Mouse (Mus musculus) splenic B cell, adult 2 months (primary cell): Measurements from ENCODE around the gene Tfap2a.

Experiments used
- DNase-seq: peaks from one replicate; pipeline ENCODE4 v3.0.0-alpha.2; 2011; ENCODE audit warnings: low read depth, low spot score
- H3K27me3 ChIP-seq: 2 replicates; pipeline ENCODE4 v1.6.1; 2012; ENCODE audit warnings: mild to moderate bottlenecking, low read length, moderate library complexity, mixed read lengths; ENCODE audit not compliant: control insufficient read depth, poor library complexity, insufficient read depth, severe bottlenecking
- H3K36me3 ChIP-seq: 2 replicates; pipeline ENCODE4 v1.6.1; 2012; ENCODE audit warnings: mild to moderate bottlenecking, low read length, moderate library complexity, mixed read lengths; ENCODE audit not compliant: control insufficient read depth, poor library complexity, insufficient read depth, severe bottlenecking

The Tfap2a gene

DNA sequence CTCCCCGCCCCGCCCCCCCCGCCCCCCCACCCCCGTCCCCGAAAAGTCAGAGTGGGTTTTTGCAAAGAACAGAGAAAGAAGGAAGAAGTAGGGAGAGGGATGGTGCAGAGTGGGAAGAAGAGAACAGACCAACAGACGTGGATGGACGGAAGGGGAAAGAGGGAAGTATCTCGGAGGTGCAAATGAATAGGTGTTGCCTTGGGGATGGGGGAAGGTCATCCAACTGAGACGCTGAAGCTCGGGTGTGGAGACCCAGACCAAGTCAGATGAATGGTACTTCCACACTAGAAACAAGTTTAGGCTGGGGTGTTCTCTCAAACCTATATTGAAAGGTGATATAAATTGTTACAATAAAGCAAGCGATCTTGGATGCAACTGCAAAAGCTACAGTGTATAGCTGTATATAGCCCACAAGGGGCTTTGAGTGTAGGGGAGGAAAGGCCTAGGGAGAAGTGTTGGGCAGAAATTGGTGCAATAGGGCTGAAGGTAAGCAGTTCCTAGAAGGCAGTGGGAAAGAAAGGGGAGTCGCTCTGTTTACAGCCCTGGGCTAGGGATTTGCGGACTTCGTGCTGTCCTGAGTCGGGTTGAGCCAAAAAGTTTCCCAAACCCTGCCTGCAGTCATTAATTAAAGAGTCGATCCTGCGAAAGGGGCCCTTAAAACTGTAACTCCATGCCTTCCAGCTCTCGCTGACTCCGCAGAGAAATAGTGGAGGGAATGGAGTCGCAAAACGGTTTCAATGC is 28.7 kb downstream of the Tfap2a start:
- no peaks in the 10 kb centered on the region for H3K36me3 ChIP-seq
- no peak for DNase-seq
- H3K27me3 ChIP-seq, result no peaks in the 10 kb centered on the region; the same call in 1 of the 2 replicates

DNA sequence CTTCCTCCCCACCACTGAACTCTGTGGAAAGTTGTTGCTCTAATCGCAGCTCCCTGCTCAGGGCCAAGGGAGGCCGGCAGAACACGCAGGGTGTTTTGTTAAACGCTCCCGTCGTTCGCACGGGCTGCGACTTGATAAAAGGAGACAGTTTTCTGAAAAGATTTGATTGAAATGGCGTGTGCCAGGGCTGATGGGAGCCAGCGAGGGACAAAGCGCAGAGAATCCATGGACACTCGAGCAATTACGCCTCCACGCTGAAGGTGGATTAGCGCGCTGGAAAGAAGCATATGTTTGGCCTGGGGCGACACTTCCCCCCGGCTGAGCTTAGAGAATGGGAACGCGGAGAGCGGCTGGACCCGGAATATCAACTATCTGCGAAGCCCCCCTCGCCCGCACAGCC is 29.3 kb downstream of the Tfap2a start:
- DNase-seq, result no peak
- no peaks in the 10 kb centered on the region; the same call in 1 of the 2 replicates for H3K27me3 ChIP-seq

DNA sequence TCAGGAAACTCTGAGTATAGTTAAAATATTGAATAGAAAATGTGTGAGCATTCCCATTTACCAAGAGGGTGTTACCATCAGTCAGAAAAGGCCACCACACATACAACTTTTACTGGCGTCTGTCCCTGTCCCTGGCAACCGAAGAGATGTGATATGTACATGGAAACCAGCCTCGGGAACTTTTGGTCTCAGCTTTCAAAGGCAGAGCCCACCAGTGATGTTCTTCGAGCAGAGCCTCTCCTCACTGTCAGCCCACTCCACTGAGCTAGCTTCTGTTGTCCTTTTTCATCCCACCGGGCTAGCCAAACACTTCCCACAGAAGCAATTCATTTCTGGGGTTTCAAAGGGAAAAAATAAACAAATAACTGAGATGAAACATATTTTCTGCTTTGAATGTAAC is 29.9 kb downstream of the Tfap2a start:
- no peak for DNase-seq
- Histone ChIP-seq H3K27me3 (no peaks in the 10 kb centered on the region; the same call in 1 of the 2 replicates), H3K36me3 (no peaks in the 10 kb centered on the region)

More for the DNA sequence above, 29.3 kb downstream of the Tfap2a start:
- no peaks in the 10 kb centered on the region for H3K36me3 ChIP-seq

DNA sequence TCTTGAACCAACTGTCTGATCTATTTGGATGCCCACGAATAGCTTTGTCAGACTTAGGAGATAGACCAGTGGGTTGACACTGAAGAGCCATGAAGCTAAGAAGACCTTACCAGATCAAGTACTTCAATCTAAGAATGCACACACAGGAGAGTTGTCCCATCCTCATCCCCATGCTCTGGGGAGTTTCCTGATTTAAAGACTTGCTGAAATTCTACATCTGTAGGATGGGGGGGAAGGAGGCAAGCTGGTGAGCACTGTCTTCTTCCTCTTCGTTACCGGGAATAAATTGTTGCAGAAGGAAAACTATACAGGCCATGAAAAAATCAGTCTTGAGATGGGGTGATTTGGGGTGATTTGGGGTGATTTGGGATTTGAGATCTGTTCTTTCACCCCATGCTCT is 30.5 kb downstream of the Tfap2a start:
- DNase-seq, result no peak

DNA sequence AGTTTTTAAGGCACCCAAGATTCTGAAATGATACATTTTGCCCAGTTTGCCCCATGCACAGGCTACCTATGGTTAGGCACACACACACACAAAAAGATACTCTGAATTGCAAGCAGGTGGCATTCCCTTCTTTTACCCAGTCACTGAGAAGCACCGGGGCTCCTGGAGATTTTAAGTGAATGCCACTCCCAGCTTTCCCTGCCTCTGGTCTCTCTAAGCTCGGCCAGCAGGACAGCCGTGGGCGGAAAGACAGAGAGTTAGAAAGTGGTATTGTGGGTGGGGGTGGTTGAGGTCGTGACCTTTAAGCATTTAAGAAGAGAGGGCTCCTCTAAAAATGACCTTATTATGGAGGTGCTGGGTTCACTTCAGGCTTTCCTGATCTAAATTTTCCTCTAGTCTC is 31.6 kb downstream of the Tfap2a start:
- no peaks in the 10 kb centered on the region for H3K36me3 ChIP-seq
- no peaks in the 10 kb centered on the region; the same call in 1 of the 2 replicates for H3K27me3 ChIP-seq
- DNase-seq, result no peak

More for the DNA sequence above, 30.5 kb downstream of the Tfap2a start:
- Histone ChIP-seq H3K36me3 (no peaks in the 10 kb centered on the region), H3K27me3 (no peaks in the 10 kb centered on the region; the same call in 1 of the 2 replicates)

DNA sequence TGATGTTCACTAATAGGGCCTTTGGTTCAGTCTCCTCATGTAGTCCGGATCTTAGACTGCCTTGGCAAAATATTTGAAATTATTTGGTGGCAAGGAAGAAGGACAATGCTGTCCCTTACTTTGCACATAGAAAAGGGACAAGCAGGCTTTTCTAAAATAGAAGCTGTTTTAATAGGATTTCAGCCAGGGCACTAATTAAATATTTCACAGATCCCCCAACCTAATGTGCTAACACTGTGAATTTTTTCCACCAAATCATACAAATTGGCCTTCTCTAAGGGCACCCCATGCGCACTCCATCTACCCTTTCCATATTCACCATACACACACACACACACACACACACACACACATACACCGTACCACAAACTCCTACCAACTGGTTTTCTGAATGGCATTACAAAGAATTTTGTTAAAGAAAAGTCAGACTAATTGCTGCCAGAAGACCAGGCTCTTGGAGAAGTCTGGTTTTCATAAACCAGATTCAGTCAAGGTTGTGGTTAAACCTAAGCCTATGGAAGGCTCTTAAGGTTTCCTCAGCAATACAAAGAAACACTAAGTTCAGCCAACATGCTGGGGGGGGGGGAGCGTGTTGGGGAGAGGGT is 32.3 kb downstream of the Tfap2a start:
- no peaks in the 10 kb centered on the region; the same call in 1 of the 2 replicates for H3K27me3 ChIP-seq
- no peaks in the 10 kb centered on the region for H3K36me3 ChIP-seq
- DNase-seq, result no peak

DNA sequence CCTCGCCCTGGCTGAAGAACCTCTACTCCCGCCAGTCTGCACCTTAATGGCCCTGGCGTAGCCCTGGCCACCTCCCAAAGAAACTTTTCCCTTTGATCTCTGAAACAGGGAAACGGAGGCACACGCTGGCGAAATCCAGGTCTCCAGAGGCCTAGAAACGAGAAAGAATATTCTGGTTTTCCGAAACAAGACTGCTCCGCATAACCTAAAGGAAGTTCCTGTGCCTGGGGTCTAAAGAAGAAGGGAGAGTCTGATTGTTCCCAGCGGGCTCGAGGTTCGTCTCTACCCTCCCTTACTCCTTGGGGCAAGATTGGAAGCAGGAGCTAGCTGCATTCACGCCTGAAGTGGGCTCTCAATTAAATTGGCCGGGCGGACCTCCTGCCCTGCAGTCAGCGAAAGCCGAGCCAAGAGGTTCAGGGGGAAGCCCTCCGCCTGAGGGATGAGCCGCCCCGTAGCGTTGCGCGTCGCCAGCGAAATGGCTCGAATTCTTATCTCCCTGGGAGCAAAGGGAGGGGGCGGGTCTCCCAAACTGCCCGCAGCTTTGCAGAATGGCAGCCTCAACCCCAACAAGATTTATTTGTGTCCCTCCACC is 33.2 kb downstream of the Tfap2a start:
- Histone ChIP-seq H3K27me3 (no peaks in the 10 kb centered on the region), H3K36me3 (no peaks in the 10 kb centered on the region)
- DNase-seq, result no peak

DNA sequence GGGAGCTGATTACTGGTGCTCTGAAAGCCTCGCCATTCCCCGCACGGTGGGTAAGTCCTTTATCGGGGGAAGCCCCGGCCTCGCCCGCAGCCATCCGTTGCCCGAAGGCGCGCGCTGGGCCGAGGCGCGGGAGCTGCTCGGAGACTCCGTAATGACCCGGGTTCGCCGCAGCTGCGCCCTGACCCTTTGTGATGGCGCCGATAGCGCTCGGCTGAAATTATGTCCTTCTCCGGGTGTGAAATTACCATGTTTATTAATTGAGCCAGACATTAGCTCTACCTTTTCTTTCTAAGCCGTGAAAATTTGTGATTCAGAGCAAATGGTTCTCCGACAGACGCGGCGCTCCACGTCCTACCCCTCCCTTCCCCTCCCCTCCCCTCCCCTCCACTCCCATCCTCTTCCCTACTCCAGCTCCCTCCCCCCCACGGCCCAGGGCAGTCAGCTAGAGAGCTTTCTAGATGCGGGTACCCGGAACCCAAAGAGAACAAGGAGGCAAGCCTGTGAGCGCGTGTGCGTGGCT is 34.1 kb downstream of the Tfap2a start:
- no peak for DNase-seq
- H3K27me3 ChIP-seq, result no peaks in the 10 kb centered on the region

DNA sequence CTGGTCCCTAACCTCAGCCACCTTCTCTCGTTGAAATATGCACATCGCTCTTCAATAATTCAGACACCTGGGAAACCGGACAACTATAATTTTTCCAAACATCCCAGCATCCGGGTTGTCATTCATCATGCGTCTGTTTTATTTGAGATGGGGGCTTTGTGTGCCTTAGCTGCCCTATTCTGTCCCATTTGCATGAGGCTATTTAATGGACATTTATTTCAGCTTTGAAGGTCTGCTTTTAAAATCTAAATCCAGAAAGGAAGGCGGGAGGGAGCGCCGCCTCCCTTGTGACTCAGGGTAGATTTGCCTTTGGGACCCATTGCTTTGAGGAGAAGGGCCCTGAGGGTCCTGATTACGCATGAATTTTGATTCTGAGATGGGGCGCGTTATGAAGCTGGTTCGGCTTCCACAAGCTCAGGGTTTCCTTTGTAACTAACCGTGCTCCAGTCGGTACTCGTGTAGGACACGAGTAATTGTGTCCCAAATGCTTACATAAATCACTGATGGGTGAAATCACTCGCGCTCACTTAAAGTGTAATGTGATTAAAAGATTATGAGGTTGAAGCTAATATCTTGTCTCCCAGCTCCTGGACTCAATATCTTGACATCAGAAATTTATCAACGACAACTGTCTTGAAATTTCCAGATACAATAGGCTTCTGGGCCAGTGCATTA is 34.9 kb downstream of the Tfap2a start:
- no peaks in the 10 kb centered on the region for H3K36me3 ChIP-seq
- DNase-seq, result no peak
- no peaks in the 10 kb centered on the region for H3K27me3 ChIP-seq

More for the DNA sequence above, 34.1 kb downstream of the Tfap2a start:
- H3K36me3 ChIP-seq, result no peaks in the 10 kb centered on the region

DNA sequence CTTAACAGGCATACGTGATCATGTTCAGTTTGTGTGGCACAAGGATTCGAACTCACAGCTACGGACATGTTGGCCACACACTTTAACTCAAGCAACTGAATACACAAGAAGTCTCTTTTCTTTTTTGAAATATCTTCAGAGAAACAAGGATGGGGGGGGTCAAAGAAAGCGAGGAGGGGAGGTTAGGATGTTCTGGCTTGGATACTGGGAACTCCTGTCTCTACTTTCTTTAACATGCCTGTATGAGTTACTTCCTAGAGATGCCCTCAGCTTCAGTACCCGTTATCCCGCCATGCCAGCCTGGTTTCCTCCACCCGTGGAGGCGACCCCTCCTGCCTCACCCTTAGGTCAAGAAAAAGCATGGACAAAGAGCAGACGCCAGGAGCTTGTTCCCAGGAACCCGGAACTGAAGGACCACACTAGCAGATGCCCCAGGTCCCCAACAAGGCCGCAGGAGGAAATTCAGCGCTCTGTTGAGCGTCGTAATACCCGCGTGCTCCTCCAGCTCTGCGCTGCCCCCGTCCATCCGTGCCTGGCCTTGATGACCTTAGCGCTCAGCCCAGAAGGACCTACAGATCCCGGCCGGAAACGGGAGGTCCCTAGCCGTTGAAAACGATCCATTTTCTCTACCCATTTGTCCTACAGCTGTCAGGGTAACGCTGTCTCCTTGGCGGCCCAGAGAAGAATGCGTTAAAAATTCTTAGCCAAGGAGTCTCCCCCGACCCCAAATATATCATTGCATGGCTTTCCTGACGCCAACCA is 35.6 kb downstream of the Tfap2a start:
- no peaks in the 10 kb centered on the region for H3K36me3 ChIP-seq
- DNase-seq, result no peak
- no peaks in the 10 kb centered on the region for H3K27me3 ChIP-seq

DNA sequence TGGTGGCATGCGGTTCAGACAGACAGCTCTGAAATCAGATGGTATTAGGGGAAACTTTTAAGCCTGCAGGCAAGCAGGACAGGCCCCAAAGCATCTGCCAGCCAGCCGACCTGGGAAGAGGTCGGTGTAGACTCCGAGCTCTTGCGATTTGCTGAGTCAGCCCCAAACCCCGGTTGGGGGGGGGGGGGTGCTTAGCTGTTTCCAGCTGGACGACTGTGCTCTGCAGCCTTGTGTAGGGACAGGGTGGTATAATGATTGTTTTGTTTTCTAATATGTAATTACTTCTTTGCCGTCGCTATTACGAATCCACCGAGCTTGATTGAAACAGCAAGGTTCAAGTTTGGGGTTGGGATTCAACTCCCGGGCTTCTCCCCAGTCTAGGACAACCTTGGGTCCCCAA is 36.5 kb downstream of the Tfap2a start:
- DNase-seq, result no peak

DNA sequence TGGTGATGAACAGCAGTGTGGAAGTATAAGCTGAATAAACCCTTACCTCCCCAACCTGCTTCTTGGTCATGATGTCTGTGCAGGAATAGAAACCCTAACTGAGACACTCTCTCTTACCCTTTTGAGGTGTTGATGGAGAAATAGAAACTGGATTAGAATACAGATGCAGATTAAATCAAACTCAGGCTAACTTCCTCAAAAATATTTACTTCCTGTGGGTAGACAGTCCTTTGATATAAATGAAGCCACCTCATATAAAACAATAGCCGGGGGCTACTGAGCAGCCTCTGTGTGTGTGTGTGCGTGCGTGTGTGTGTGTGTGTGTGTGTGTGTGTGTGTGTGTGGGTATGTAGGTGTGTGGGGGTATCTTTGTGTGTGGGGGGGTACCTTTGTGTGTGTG is 52.4 kb downstream of the Tfap2a start:
- Histone ChIP-seq H3K27me3 (no peaks in the 10 kb centered on the region), H3K36me3 (no peaks in the 10 kb centered on the region)
- no peak for DNase-seq

More for the DNA sequence above, 36.5 kb downstream of the Tfap2a start:
- no peaks in the 10 kb centered on the region for H3K36me3 ChIP-seq
- H3K27me3 ChIP-seq, result no peaks in the 10 kb centered on the region

DNA sequence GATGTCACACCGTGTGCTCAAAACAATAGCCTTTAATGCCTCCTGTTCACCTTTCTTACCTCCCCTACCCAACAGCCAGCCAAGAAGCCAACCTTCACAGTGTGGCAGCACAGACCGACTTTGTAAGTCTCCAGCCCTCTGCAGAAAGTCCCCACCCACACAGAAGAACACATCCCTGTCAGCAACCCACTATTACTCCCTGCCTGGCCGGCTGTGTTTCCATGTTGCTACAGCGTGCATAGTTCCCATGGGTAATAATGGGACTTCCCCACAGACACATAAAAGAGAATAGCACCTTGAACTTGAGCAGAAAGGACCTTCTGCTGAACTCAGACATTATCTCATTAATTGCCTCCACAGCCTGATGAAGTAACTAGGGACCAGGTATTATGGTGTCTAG is 61.4 kb downstream of the Tfap2a start:
- H3K27me3 ChIP-seq, result no peaks in the 10 kb centered on the region
- DNase-seq, result no peak
- no peaks in the 10 kb centered on the region for H3K36me3 ChIP-seq
